Mouse (Mus musculus) yolk sac, embryonic 10.5 days (tissue): ENCODE measurements around the gene Tbpl1.

Experiments used
- DNase-seq: peaks from one replicate; pipeline ENCODE4 v3.0.0-alpha.2; 2017; ENCODE audit warnings: low spot score

Tbpl1 gene

GRCm38 (mm10) chr10:22731272-22732093 lies at the start of gene Tbpl1:
Tbpl1 (minus strand) TSS chr10:22731938.
- DNase-seq = peak; percentile 96

GRCm38 (mm10) chr10:22781466-22781865 lies 49.7 kb upstream of the Tbpl1 start:
- DNase-seq = no peak

- peak; percentile 24 for DNase-seq
These were observed 46.2 kb upstream of the Tbpl1 start for GRCm38 (mm10) chr10:22777939-22778338.

GRCm38 (mm10) chr10:22776007-22776698 lies 44.4 kb upstream of the Tbpl1 start:
- no peak for DNase-seq

- DNase-seq = no peak
These were observed 43.7 kb upstream of the Tbpl1 start for GRCm38 (mm10) chr10:22775456-22775855.

- no peak for DNase-seq
These were observed 42.9 kb upstream of the Tbpl1 start for GRCm38 (mm10) chr10:22774626-22775025.

GRCm38 (mm10) chr10:22754240-22754639 lies 22.5 kb upstream of the Tbpl1 start:
- no peak for DNase-seq

GRCm38 (mm10) chr10:22751175-22751682 lies 19.5 kb upstream of the Tbpl1 start:
- no peak for DNase-seq

- DNase-seq = no peak
These were observed 14.9 kb upstream of the Tbpl1 start for GRCm38 (mm10) chr10:22746334-22747322.

GRCm38 (mm10) chr10:22745922-22746321 lies 14.2 kb upstream of the Tbpl1 start:
- no peak for DNase-seq

GRCm38 (mm10) chr10:22732181-22732580 lies 443 bp upstream of the Tbpl1 start:
- peak; percentile 5 for DNase-seq

GRCm38 (mm10) chr10:22730992-22731271 lies 806 bp downstream of the Tbpl1 start:
- no peak for DNase-seq

GRCm38 (mm10) chr10:22730266-22730991 lies 1.3 kb downstream of the Tbpl1 start:
- no peak for DNase-seq

GRCm38 (mm10) chr10:22728257-22728656 lies 3.5 kb downstream of the Tbpl1 start:
- no peak for DNase-seq

- no peak for DNase-seq
These were observed 5.4 kb downstream of the Tbpl1 start for GRCm38 (mm10) chr10:22726295-22726694.

- DNase-seq = no peak
These were observed 6.6 kb downstream of the Tbpl1 start for GRCm38 (mm10) chr10:22725166-22725565.

GRCm38 (mm10) chr10:22720781-22721529 lies 10.8 kb downstream of the Tbpl1 start:
- no peak for DNase-seq

- DNase-seq = no peak
These were observed 13.3 kb downstream of the Tbpl1 start for GRCm38 (mm10) chr10:22718475-22718874.

- DNase-seq = no peak
These were observed 17.2 kb downstream of the Tbpl1 start for GRCm38 (mm10) chr10:22714520-22714919.

- DNase-seq = no peak
These were observed 18.8 kb downstream of the Tbpl1 start for GRCm38 (mm10) chr10:22712955-22713354.
